Mouse (Mus musculus): ENCODE measurements at regions not wholly inside any gene's neighbourhood (a gene's known extent, or its start where the extent isn't known, plus 50 kb on each side); places are given as distances from the start of the nearest gene placed in this dataset.
A peak's percentile ranks its signal among the peaks of the same experiment; 100 is the strongest.

DNA sequence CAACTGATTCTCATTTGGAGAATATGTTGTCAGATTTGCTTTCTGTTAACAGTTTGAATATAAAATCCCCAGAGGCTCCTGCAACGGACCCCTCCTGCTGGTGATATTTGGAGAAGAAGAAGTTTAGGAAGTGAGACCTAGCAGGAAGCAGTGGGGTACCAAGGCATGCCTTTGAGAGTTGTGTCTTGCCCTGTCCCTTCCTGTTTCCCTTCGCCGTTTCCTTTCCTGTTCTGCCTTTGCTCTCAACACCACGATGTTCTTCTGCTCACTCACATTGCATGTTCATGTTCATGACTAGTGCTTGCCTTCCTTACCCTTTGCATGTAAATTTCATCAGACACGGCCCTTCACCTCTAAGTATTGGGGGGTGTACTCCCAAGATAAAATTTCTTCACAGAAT lies 254.0 kb downstream of the Tle4 start:
- peak; percentile 25 to 32 for DNase-seq (ENCODE audit: low spot score in 2 of 2)

GRCm38 (mm10) chr19:14344467-14344866 lies 253.4 kb downstream of the Tle4 start:
- peak; percentile 19 to 21 for DNase-seq (ENCODE audit: low spot score in 2 of 2)

DNA sequence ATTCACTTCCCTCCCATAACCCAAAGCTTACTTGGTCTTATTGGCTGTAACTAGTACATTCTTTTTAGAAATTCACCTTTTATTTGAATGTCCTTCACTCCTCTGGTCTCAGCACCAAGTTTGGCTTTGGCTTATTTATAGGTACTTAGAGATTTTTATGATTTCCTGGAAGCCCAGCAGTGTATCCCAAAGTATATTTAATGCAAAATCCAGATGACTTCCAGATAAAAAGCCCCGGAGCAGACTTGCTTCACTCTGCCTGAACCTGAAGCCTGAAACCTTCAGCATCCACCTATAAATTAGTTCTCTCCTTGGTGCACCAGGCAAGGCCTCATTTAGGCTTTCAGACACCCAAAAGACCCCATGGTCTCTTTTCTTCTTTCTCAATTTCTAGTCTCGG lies 250.8 kb downstream of the Tle4 start:
- no peak for DNase-seq (ENCODE audit: low spot score in 2 of 2)

GRCm38 (mm10) chr19:14347429-14347828 lies 250.4 kb downstream of the Tle4 start:
- DNase-seq (ENCODE audit: low spot score in 2 of 2): no peak

- no peak for DNase-seq (ENCODE audit: low spot score in 2 of 2)
Observed at GRCm38 (mm10) chr19:14349753-14350152, 248.1 kb downstream of the Tle4 start.

- peak; percentile 52 for DNase-seq (ENCODE audit: low spot score in 2 of 2)
Observed at GRCm38 (mm10) chr19:14351728-14352340, 246.0 kb downstream of the Tle4 start.

- DNase-seq (ENCODE audit: low spot score in 2 of 2): no peak
Observed at GRCm38 (mm10) chr19:14352551-14352950, 245.3 kb downstream of the Tle4 start.

DNA sequence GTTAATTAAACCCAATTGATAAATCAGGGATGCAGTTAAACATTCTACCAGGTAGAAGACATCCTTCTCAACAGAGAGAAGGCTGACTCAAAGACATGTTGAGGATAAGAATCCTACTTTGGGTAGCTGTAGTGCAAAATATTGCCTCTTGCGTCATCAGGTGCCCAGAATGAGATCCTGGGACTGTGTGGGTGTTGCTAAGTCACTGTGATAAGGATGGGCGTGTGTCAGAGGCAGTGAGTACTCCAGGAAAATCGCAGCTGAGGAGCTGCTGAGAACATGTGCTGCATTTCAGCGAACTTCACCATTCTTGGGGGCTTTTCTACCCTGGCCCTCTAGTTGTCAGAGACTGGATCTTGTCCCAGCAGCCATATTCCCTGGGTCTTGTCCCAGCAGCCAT lies 244.7 kb downstream of the Tle4 start:
- no peak for DNase-seq (ENCODE audit: low spot score in 2 of 2)

DNA sequence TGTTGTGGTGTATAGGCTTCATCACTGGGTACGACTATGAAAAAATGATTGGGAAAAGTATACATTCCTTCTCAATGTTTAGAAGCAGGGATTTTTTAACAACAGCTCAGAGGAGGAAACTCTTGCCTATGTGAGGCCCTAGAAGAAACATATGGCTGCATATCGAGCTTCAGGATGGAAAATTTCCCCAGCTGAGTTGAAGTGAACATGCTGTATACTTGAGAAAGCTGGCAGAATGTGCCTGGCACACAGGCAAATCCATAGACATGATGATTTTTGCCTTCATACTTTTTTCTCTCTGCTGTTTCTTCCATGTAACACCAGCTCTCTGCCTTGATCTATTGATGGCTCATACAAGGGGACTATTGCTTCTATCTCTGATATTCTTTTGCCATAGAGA lies 242.7 kb downstream of the Tle4 start:
- DNase-seq (ENCODE audit: low spot score in 2 of 2): no peak

GRCm38 (mm10) chr19:14355946-14356345 lies 241.9 kb downstream of the Tle4 start:
- no peak for DNase-seq (ENCODE audit: low spot score in 2 of 2)

DNA sequence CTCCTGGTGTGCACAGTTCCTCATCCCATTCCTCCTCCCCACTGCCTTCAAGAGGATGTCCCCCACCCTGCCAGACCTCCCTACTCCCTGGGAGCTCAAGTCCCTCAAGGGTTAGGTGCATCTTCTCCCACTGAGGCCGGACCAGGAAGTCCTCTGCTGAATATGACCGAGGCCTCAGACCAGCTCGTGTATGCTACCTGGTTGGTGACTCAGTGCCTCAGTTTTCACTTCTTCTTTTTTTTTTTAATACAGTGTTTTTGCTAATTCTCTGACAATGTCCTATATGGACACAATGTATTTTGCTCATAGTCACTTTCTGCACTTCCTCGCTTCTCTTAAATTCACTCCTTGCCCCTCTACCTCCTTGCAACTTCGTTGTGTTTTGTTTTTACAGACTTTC lies 237.2 kb downstream of the Tle4 start:
- no peak for DNase-seq (ENCODE audit: low spot score in 2 of 2)

- no peak for DNase-seq (ENCODE audit: low spot score in 2 of 2)
Observed at GRCm38 (mm10) chr19:14369098-14369604, 228.7 kb downstream of the Tle4 start.

DNA sequence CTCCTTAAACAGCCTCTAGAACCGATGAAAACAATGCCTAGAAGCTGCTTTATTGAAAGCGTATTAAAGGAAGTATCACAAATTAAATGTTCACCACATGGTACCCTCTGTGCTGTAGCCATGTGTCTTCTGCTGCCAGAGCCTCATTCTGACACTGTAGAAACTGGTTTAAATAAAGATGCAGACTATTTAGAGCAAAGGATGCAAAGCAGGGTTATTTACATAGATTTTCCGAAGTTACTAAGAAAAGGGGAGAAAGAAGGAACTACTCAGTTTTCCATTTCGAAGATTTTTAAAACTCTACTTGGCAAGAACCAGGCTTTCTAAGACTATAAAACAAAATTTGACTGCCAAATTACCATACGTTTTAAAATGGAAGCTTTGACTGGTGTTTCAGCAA lies 226.5 kb downstream of the Tle4 start:
- no peak for DNase-seq (ENCODE audit: low spot score in 2 of 2)

DNA sequence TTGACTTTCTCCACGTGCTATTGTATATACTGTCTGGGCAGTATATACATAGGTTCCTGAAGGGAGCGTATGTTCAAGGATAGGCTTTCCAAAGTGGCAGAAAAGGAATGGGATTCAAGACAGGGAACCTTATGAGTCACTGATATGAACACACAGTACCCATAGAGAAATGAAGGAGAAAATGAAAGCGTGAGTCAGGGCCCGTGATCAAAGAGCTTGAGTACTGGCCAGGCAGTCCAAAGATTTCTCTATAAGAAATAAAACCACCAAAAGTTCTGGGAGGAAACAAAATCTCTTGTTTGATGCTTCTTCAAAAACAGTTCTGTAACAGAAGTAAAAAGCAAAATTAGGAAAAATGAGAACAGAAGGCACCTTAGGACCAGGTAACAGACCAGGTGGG lies 223.9 kb downstream of the Tle4 start:
- no peak for DNase-seq (ENCODE audit: low spot score in 2 of 2)

DNA sequence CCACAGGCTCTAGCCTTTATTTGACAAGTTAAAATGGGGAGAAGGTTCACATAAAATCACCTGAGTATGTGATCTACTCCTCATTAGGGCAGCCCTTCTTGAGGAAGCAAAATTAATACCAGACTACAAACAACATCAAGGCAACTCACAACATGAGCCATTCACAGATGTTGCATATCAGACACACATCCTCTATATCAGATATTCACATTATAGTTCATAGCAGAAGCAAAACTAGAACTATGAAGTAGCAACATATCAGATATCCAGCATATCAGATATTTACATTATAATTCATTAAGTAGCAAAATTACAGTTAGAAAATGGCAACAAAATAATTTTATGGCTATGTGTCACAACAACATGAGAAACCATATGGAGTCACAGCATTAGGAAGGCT lies 217.0 kb downstream of the Tle4 start:
- no peak for DNase-seq (ENCODE audit: low spot score in 2 of 2)

- DNase-seq (ENCODE audit: low spot score in 2 of 2): peak; percentile 4 to 35
Observed at GRCm38 (mm10) chr19:14387796-14388195, 210.1 kb downstream of the Tle4 start.

GRCm38 (mm10) chr19:14388539-14388938 lies 209.3 kb downstream of the Tle4 start:
- peak; percentile 22 to 39 for DNase-seq (ENCODE audit: low spot score in 2 of 2)

DNA sequence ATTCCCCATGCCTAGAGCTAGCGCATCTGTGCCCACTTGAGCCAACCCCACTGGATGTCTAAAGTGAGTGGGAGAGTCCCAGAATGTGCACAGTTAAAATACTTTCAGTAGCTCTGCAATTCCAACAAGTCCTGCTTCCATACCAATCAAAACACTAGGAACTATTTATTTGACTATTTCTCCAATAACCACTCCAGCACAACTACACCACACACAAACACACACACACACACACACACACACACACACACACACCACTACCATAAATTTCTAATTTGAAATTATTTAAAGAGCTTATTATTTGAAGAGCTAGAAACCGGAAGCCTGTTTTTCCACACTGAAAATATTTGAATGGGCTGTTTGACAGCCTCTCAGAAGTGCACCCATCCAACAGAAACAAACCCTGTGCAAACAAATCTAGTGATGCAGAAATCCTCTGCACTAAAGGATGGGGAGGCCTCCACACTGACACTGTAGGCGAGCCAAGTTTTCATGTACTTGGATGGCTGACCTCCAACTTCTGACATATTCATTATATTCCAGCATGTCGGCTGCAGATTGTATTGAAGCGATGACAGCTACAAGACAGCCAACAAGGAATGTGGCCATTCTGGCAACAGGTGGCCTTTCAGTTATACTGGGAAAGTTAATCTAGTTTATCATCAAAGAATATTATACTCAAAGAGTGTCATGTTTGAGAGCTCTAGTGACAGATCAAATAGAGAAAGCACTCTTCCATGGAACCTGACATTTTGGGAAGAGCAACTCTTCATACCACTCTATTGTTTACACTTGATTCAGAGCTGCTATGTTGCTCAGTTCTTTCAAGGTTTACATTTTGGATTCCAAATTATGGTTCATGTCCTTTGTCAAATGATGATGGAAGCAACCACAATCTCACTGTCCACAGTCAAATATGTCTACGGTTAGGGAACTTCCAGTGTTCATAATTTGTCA lies 207.7 kb downstream of the Tle4 start:
- DNase-seq (ENCODE audit: low spot score in 2 of 2): no peak

DNA sequence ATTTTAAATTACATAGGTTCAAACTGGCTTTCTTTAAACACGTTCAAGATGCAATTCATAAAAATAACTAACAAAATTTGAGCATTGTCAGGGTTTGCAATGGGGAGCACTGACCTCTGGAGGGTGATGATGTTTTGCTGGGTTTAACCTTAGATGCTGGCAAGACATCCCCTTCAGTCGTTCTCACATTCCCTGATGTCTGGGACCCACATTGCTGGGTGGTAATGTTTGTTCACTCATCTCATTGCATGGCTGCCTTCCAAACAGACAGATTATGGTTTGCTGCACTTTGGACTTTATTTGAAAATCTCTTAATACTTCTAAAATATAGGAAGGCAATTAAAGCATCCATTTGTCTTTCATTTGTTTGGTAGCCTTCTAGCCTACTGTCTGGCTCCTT lies 206.9 kb downstream of the Tle4 start:
- DNase-seq (ENCODE audit: low spot score in 2 of 2): no peak

All from spleen, postnatal 36 days (tissue).